Mouse (Mus musculus) liver, embryonic 14.5 days (tissue): Measurements from ENCODE around the gene Cabp2. TPM values are rescaled to one million over a fixed set of nuclear protein-coding genes. Genes with fewer than 3 reads are reported as not detected.
"Not testable (repeated sequence)": the region's sequence is repeated elsewhere in the genome, so short reads cannot be mapped to it uniquely, and the experiment has no call there.

Source experiments
- ATAC-seq: fragments of 200-750 bp; cut with Nextera tagmentation; 2 replicates; pipeline ENCODE4 v1.8.0; 2017; ENCODE audit warnings: moderate number of reproducible peaks, mild to moderate bottlenecking, moderate library complexity; ENCODE audit not compliant: insufficient read depth
- DNase-seq, 3 experiments: peaks; one replicate each; pipeline ENCODE4 v3.0.0-alpha.2; 2012 to 2013; ENCODE audit warnings: low read depth in 3 of 3, low spot score in 3 of 3
- H3K27ac ChIP-seq: fragments of 300-500 bp; sonication (generic); 2 replicates; pipeline ENCODE4 v1.5.1; 2014; ENCODE audit warnings: moderate library complexity, mild to moderate bottlenecking, control low read depth, inconsistent platforms
- H3K27me3 ChIP-seq: fragments of 300-500 bp; sonication (generic); 2 replicates; pipeline ENCODE4 v1.6.1; 2014; ENCODE audit warnings: mild to moderate bottlenecking, low read length, moderate library complexity; ENCODE audit not compliant: control insufficient read depth, insufficient read depth
- H3K36me3 ChIP-seq: fragments of 300-500 bp; sonication (generic); replicated peaks from 2 replicates; pipeline ENCODE4 v1.6.1; 2014; ENCODE audit warnings: low read depth; ENCODE audit not compliant: control insufficient read depth, insufficient read depth
- H3K4me1 ChIP-seq, 2 experiments: fragments of 200-500 bp in 1 of 2; fragments of 300-500 bp in 1 of 2; sonication (generic) in 1 of 2; replicated peaks; 2 replicates each; pipeline ENCODE4 v1.6.1; 2012 to 2014; ENCODE audit warnings: antibody characterized with exemption in 1 of 2, inconsistent platforms in 1 of 2, low read length in 1 of 2; ENCODE audit not compliant: control insufficient read depth in 2 of 2, insufficient read depth in 2 of 2
- H3K4me2 ChIP-seq: fragments of 300-500 bp; sonication (generic); 2 replicates; pipeline ENCODE4 v1.6.1; 2014; ENCODE audit warnings: low read depth, mild to moderate bottlenecking, control low read depth, moderate library complexity
- H3K4me3 ChIP-seq, 2 experiments: fragments of 200-500 bp in 1 of 2; fragments of 300-500 bp in 1 of 2; sonication (generic) in 1 of 2; 2 replicates each; pipeline ENCODE4 v1.5.1; 2012 to 2014; ENCODE audit warnings: low read depth in 2 of 2, low read length in 2 of 2, mild to moderate bottlenecking in 2 of 2, control low read depth in 1 of 2, inconsistent platforms in 1 of 2, moderate library complexity in 1 of 2; ENCODE audit not compliant: insufficient read depth in 1 of 2
- H3K9ac ChIP-seq: fragments of 300-500 bp; sonication (generic); replicated peaks from 2 replicates; pipeline ENCODE4 v1.6.1; 2014; ENCODE audit warnings: mild to moderate bottlenecking, control low read depth, moderate library complexity
- H3K9me3 ChIP-seq: fragments of 300-500 bp; sonication (generic); 2 replicates; pipeline ENCODE4 v1.6.1; 2016; ENCODE audit warnings: low read length, mixed read lengths; ENCODE audit not compliant: control insufficient read depth
- CTCF ChIP-seq: IDR thresholded peaks from 2 replicates; pipeline ENCODE4 v1.5.1; 2016; ENCODE audit warnings: antibody characterized with exemption, low read depth, control low read depth
- EP300 ChIP-seq: IDR thresholded peaks from 2 replicates; pipeline ENCODE4 v1.6.1; 2016; ENCODE audit warnings: antibody characterized with exemption, low read depth
- WGBS: fragments of 180-500 bp; shearing (Covaris S2); extraction: QIAGEN DNeasy Blood & Tissue Kit; methylation state at CpG from one replicate; pipeline ENCODE4 v1.1.7; 2014; ENCODE audit not compliant: insufficient replicate concordance; 5-methylcytosine and 5-hydroxymethylcytosine counted together
- polyA plus RNA-seq, 2 experiments: library from polyadenylated mRNA; depleted of rRNA in 1 of 2; stranded (reverse) in 1 of 2; unstranded in 1 of 2; fragments of >200 nt; fragmentation: Nextera tagmentation in 1 of 2; extraction: Ambion mirVana in 1 of 2; gene quantifications; 2 replicates each; pipeline versions ENCODE4 v1.2.1 to v1.2.3; 2012 to 2014

Cabp2 gene
- polyA plus RNA-seq (2012; rRNA removed) (0.16 and 0.17 TPM in 2 replicates), polyA plus RNA-seq (2014; fragmentation: Nextera tagmentation; extraction: Ambion mirVana) (0.20 and 0.44 TPM in 2 replicates)

GRCm38 (mm10) chr19:4081394-4081793, at the start of gene Cabp2:
TSS of gene Cabp2 (plus strand) at chr19:4081578.
- no peaks in the 10 kb centered on the region for H3K27me3 ChIP-seq
- peaks cover 18 to 23% of the 10 kb centered on the region in 2 experiments for H3K4me1 ChIP-seq
- H3K9me3 ChIP-seq: no peaks in the 10 kb centered on the region
- no peaks in the 10 kb centered on the region for H3K36me3 ChIP-seq
- H3K27ac ChIP-seq: peak within 1 kb of the TSS; percentile 49
- peak within 1 kb of the TSS; percentile 50 for H3K9ac ChIP-seq
- H3K4me3 ChIP-seq: no peak within 1 kb of the TSS; a peak in 1 of 4 replicates
- H3K4me2 ChIP-seq: peak within 1 kb of the TSS; percentile 56
- TF ChIP-seq EP300 (no peak), CTCF (no peak)
- WGBS: 51% methylated on average over 3 of the region's 3 CpGs
- DNase-seq (no peak), ATAC-seq (no peak)

DNA sequence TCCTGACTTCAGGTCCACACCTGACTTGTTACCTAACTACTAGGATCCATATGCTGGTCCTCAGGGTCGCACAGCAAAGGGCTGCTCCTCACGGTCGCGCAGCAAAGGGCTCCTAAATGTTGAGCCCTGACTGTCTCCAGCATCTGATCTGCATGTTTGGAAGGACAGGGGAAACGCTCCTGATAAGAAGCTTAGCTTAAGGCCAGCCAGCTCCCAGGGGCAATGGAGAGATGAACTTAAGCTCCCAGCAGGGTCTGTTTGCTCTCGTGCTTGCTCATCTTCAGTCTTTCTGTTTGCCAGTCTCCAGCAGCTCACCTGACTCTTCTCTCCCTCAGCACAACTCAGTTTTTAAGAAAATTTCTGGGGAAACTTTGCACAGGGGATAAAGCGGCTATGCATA, 48.7 kb upstream of the Cabp2 start:
- no peak overlapping the region for H3K27ac ChIP-seq

GRCm38 (mm10) chr19:4033298-4033697, 48.1 kb upstream of the Cabp2 start:
- no peak for ATAC-seq
- Histone ChIP-seq H3K9ac (no peak overlapping the region), H3K4me1 (peaks cover 2 to 22% of the 10 kb centered on the region in 2 experiments; a peak in 2 of 4 replicates), H3K4me3 (no peak overlapping the region), H3K36me3 (no peaks in the 10 kb centered on the region; the same call in 1 of the 2 replicates), H3K27ac (no peak overlapping the region), H3K9me3 (no peaks in the 10 kb centered on the region), H3K4me2 (no peak overlapping the region), H3K27me3 (no peaks in the 10 kb centered on the region)
- TF ChIP-seq CTCF (no peak), EP300 (no peak)
- no peak for DNase-seq
- WGBS: 51% methylated on average over 3 of the region's 3 CpGs

More for the DNA sequence above, 48.7 kb upstream of the Cabp2 start:
- Histone ChIP-seq H3K4me1 (peaks cover 0 to 17% of the 10 kb centered on the region in 2 experiments; a peak in 2 of 4 replicates), H3K4me3 (no peak overlapping the region), H3K9ac (no peak overlapping the region), H3K36me3 (no peaks in the 10 kb centered on the region; the same call in 1 of the 2 replicates), H3K9me3 (no peaks in the 10 kb centered on the region), H3K4me2 (no peak overlapping the region), H3K27me3 (no peaks in the 10 kb centered on the region)
- DNase-seq: no peak
- TF ChIP-seq CTCF: no peak
- no peak for TF ChIP-seq EP300
- ATAC-seq: no peak
- WGBS: 47% methylated on average over 7 of the region's 7 CpGs

- ATAC-seq (no peak), DNase-seq (no peak)
- H3K9me3 ChIP-seq: no peaks in the 10 kb centered on the region
- no peak overlapping the region for H3K9ac ChIP-seq
- no peak overlapping the region for H3K4me2 ChIP-seq
- TF ChIP-seq EP300 (no peak), CTCF (no peak)
- peaks cover 3 to 22% of the 10 kb centered on the region in 2 experiments; a peak in 2 of 4 replicates for H3K4me1 ChIP-seq
- no peak overlapping the region for H3K4me3 ChIP-seq
- H3K36me3 ChIP-seq: no peaks in the 10 kb centered on the region; the same call in 1 of the 2 replicates
- H3K27ac ChIP-seq: no peak overlapping the region
- WGBS: 55% methylated on average over 5 of the region's 5 CpGs
- H3K27me3 ChIP-seq: no peaks in the 10 kb centered on the region
Measured at GRCm38 (mm10) chr19:4033742-4034141, 47.6 kb upstream of the Cabp2 start.

DNA sequence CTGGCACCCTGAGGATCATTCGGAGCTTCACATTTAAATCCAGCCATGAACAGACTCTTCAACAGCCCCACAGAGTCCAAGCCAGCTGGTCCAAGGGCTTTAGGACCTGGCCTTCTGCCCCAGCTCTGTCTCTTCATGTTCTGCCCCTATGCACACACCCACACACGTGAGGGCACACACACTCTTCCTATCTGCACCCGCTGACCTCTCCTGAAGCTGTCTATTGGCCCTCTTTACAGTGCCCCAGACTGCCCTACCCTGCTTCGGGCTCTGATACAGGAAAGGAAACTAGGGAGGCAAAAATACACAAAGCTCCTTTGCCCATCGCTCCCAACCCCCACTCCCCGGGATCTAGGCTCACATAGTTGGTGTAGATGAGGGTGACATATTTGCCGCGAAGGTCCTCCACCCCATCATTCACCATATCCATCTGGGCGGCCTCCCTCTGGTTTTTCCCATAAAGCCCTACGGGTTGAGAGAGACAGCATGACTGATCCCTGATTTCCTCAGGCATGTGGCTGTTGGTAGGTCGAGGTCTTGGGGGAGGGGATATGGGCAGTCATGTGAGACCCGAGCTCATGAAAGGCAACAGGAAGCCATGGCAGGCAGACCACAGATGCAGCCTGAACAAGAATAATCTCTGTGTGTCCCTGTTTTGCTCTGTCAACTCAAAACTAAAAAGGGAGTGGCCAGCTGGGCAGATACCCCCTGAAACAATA, 44.9 kb upstream of the Cabp2 start:
- Histone ChIP-seq H3K36me3 (no peaks in the 10 kb centered on the region; the same call in 1 of the 2 replicates), H3K27me3 (no peaks in the 10 kb centered on the region), H3K4me3 (peak overlapping the region; percentile 14 to 28; a peak in 2 of 4 replicates), H3K9me3 (no peaks in the 10 kb centered on the region), H3K4me1 (peaks cover 3 to 25% of the 10 kb centered on the region in 2 experiments; a peak in 2 of 4 replicates), H3K4me2 (peak overlapping the region; percentile 54), H3K27ac (no peak overlapping the region), H3K9ac (no peak overlapping the region)
- DNase-seq: no peak
- no peak for TF ChIP-seq EP300
- TF ChIP-seq CTCF: no peak
- 55% methylated on average over 12 of the region's 12 CpGs for WGBS
- ATAC-seq: no peak

DNA sequence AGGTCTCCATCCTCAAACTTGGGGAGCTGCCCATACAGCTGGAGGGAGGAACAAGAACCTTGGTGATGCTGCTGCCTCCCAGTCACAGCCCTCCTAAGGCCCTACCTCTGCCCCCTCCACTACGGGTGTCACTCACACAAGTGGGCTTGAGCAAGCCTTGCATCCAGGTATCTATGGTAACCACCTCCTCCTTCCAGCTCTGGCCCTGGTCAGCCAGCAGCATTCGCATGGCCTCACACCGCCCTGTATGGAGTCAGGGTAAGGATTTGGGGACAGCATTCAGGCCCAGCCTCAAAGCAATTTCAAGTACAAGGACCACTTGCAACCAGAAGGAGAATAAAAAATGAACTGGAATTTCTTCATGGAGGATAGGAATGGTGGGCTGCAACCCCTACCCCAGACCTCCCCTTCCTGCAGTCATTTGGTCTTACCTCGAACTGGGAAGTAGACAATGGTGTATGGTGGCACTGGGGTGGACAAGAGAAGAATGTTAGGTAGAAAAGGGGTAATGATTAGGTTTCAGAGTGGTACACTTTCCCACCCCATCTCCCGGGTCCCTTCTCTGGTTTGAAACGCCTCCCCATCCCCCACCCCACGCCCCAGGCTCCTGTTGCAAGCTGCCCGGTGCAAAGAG, 44.1 kb upstream of the Cabp2 start:
- not testable (repeated sequence) for DNase-seq, ATAC-seq, H3K27me3 ChIP-seq, H3K9me3 ChIP-seq, H3K36me3 ChIP-seq, H3K27ac ChIP-seq
- Histone ChIP-seq H3K4me1 (peaks cover 3 to 25% of the 10 kb centered on the region in 2 experiments; a peak in 2 of 4 replicates), H3K9ac (peak overlapping the region; percentile 68), H3K4me2 (peak overlapping the region; percentile 64), H3K4me3 (peak overlapping the region; percentile 62 to 81)
- 24% methylated on average over 7 of the region's 8 CpGs for WGBS
